Mouse (Mus musculus) testis, adult 2 months (tissue): ENCODE results near the gene Sh3bp5.

Experiments
- CTCF ChIP-seq: fragments of 200-500 bp; IDR thresholded peaks from 2 replicates; pipeline ENCODE4 v1.5.1; 2012; ENCODE audit warnings: low read depth, mild to moderate bottlenecking, inconsistent platforms, low read length, moderate library complexity; ENCODE audit not compliant: control insufficient read depth, insufficient read depth, insufficient replicate concordance
- POLR2A ChIP-seq: fragments of 200-500 bp; IDR thresholded peaks from 2 replicates; pipeline ENCODE4 v1.6.1; 2012; ENCODE audit warnings: low read depth, mild to moderate bottlenecking, inconsistent platforms, low read length, moderate library complexity; ENCODE audit not compliant: control insufficient read depth

DNA sequence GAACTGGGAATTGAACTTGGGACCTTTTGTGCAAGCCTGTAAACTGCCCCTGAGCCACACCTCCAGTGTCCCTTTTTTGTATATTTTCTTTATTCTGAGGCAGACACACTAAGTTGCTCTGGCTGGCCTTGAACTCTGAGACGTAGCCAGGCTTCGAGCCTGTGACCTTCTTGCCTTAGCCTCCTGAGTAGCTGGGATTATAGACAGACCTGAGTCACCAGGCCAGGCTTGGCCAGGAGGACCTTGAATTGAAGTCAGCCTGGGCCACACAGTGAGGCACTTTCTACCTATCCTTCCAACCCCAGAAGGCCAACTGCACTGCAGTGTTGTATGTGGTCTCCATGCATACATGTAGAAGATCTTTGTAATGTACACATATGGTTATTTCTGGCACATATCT lies 39.5 kb downstream of the Sh3bp5 start:
- no peak for TF ChIP-seq POLR2A
- no peak for TF ChIP-seq CTCF
